Mouse (Mus musculus): ENCODE results near the gene Snd1. TPM values are rescaled to one million over a fixed set of nuclear protein-coding genes. Genes with fewer than 3 reads are reported as not detected.
A peak's percentile ranks its signal among the peaks of the same experiment; 100 is the strongest.

Gene Snd1
- polyA plus RNA-seq, 2 experiments from 2014 or later: 46.2 to 67.2 TPM

DNA sequence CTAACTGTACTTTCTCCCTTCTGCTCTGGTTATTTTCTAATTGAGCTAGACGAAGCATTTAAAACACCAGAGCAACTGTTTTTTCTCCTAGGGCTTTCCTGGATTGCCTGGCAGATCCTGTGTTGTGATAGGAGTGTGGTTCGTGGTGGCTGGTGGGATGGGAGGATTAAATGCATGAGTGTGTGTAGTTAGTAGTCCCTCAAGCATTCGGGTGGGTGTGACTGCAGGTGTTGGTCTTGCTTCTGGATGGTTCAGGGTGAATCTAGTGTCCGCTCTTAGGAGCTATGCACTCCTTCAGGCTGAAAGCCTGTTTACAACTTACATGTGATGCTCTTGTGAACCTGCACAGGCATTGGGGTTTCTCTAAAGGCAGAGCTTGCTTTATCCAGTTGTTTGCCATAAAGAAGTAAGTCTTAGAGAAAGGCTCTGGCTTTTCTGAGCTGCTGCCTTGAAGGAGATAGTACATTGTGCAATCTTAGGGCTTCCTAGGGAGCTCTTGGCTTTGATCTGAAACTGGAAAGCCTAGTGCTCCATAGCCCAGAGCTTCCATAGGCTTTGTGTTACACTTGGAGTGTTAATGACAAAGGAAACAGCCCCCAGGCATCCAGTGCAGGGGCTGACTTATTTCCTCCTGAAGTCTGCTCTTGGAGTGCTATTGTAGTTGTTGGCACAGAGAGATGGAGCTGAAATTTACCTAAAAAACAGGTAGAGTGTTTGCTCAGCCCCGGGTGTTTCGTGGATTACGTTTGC lies 75.5 kb downstream of the Snd1 start:
- no peak for ATAC-seq

DNA sequence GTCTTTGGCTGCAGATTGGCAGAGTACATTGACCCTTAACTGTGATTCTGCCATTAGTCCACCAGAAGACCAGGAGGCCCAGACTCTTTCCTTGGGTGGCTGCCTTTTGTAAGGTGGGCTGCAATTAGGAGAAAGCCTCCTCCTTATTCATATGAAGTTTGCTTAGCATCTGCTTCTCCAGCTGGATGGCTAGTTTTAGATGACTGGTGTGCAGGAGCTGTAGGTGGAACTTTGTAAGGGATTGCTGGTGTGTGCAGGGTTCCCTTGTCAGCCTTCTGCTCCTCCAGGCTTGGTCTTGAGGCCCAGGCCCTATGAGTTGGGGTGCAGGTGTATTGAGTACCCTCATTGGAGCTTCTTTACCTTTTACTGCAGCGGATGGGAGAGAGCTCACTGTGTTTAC lies 79.5 kb downstream of the Snd1 start:
- no peak for ATAC-seq

DNA sequence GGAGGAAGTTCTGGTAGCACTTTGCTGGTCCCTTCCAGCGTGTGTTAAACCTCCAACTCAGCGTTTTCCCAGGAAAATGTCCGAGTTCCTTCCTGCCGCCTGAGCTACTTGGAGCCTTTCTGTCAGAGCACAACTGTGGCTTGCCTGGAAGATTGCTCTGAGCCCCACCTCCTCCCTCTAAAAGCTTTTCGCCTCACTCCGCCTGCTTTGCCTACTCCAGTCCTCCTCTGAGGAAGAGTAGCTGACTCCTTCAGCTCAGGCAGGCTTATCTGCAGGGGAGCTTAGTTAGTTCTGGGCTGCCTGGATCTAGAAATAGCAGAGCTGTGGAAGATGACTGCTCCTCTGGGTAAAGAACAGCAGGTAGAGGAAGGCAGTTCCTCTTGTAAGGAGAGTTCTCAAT lies 80.1 kb downstream of the Snd1 start:
- no peak for ATAC-seq

DNA sequence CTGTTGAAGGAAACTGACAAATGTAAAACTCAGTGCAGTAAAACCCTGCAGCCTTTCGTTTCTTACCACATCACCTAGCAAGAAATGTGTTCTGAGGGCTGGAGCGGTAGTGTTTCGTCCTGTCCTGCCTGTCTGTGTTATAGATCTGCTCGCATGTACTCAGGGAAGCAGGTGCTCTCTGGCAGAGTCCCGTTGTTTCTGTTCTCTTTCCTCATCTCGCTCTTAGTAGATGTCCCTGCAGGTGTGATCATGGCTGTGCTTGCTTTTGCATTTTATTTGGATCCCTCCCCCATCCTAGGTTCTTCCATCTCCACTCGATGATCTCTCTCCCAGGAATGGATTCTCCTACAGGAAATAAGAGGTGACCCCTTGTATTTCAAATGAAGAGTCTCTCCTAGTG lies 80.5 kb downstream of the Snd1 start:
- no peak for ATAC-seq

DNA sequence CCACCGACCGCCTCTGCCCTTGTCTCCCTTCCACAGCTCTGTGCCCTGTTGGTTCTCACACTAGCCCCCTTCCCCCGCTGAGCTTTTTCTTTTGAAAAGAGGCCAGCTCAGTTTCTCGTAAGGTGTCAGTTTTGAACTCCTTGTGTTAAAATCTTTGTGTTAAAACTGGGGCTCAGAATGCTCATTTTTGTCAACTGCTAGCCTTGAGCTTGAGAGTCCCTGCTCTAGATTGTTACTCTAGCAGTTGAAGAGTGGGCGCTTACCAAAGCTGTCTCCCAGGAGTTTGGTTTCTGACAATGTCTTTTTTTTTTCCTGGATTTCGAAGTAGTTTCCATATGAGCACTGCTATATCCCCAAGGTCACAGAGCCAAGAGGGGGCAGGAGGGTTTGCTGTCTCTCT lies 82.8 kb downstream of the Snd1 start:
- no peak for ATAC-seq

DNA sequence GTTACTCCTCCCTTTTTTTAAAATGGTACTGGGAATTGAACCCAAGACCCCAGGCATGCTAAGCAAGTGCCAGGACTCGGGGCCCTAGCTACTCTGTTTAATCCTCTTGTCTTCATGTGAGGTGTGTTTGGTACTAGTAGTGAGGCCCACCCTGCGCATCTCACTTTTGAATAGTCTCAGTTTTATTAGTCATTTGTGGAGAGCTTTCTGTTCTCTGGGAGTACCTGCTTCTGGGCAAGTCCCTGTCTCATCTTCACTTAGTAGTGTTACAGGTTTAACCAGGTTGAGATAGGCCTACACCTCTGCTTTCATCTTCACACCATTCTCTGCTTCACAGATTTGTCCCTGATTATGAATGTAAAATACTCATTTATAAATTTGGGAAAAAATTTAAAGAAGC lies 84.5 kb downstream of the Snd1 start:
- no peak for ATAC-seq

DNA sequence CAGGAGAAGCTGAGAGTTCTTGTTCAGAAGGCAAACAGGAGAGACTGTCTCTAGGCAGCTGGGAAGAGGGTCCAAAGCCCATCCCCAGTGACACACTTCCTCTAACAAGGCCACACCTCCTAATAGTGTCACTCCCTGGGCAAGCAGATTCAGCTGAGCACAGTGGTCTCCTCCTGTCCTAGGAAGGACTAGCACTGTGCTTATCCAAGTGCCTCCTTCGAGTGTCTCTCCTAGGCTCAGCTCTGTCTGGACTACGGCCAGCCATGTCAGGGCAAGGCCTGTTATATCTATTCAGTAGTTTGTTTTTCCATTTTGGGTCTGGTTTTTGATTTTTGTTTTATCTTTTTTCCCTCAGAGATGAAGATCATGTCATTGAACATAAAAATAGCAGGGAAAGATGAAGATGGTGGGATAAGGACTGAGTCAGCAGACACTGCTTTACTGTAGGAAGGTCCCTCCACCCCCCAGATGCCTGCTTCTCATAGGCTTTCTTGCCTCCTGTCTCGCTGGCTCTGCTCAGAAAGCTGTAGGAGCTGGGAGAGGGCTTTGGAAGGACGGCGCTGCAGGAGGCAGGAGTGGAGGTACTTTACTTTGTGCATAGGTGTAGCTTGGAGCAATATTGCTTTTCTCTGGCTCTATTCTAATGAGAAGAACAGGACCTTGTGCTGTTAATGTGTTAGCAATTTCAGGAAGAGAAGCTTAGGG lies 86.5 kb downstream of the Snd1 start:
- ATAC-seq: no peak

DNA sequence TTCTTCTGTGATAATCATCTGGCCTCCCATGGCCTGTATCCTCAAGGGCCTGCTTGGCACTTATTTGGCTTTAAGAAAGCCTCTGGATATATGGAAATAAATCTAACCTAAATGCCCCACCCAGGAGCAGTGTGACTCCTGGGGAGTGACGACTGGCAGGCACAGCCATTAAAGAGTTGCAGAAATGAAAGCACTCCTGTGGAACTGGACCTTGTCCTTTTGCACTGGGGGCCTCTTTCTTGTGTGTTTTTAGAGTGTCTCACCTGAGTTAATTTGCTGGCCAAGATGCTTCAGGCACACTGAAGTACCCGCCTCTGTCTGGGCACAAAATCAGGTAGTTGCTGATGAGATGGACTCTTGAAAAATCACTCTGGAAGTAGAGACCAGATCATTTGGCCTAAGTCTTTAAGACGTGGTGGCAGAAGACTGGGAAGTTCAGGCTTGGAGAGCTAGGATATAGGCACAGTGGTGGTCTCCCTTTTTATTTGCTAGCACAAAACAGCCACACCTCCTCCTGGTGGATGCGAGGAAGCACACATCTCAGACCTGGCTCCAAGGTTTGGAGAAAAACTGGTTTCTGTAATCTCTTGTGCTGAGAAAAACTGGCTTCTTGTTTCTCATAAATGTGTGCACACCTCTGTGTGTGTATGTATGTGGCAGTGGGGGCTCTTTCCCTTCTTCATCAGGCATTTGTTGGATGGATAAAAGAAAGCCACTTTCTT lies 87.5 kb downstream of the Snd1 start:
- no peak for ATAC-seq

DNA sequence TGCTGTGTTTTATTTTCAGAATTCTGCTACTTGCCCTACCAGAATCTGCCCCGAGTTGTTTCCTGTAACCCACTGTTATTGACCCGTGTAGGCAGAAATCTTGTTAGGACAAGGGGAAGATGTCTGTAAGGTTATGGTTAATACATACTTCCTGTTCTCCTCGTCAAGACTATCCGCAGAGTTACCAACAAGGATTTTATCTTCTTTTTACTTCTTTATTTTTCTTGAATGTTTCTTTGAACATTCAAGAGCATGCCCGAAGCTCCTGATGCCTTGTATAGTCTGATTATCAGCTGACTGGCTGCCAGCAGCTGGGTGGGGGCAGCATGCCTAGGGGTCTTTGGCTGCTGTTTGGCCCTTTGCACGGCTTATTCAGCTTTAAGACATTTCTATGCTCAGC lies 93.0 kb downstream of the Snd1 start:
- ATAC-seq: no peak

DNA sequence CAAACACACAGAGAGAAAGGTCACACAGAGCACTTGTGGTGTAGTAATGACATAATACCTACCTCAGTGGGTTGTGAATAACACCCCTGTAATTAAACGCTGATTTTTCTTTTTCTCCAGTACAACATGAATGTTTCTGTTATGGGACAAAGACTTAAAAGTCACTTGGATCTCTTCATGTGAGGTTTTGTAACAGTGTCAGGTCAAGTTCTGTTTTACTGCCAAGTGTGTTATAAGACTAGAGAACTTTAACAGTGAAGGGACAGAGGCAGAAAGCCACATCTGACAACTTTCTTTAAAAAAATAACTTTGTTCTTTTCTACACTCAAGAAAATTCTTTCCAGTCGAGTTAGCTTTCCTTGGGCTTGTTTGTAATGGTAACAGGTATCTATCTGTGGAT lies 97.0 kb downstream of the Snd1 start:
- no peak for ATAC-seq

DNA sequence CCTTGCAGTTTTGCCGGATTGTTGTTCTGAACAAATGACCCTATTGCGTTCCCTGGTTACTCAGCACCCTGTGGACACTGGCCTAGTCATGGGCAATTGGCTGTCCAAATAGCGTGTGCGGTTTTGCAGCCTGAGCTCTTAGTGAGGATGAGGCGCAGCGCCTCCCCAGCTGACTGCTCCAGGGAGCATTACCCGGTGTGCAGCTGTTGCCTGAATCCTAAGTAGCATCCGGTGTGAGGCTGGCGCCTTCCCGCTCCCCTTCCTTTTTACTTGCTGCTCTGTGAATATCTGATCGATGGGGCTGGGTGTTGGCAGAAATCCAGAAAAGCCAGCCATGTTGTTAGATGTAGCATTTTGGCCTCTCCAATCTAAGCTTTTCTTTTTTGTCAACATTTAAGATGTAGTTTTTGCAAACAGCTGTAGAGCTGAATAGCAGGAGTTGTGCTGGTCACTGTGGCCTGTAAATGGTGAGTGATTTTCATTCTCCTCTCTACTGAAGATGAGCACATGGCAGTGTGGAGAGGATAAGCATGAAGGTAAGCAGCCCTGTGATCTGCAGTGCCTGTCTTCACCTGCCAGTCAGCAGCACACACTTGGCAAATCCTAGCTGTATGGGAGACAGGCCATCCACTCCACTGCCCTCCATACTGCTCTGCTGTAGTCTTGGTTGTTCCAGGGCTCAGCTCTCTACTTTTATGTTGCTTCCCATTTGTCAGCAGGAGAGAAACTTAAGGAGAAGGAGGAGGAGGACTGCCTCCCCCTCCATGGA lies 98.2 kb downstream of the Snd1 start:
- no peak for ATAC-seq

DNA sequence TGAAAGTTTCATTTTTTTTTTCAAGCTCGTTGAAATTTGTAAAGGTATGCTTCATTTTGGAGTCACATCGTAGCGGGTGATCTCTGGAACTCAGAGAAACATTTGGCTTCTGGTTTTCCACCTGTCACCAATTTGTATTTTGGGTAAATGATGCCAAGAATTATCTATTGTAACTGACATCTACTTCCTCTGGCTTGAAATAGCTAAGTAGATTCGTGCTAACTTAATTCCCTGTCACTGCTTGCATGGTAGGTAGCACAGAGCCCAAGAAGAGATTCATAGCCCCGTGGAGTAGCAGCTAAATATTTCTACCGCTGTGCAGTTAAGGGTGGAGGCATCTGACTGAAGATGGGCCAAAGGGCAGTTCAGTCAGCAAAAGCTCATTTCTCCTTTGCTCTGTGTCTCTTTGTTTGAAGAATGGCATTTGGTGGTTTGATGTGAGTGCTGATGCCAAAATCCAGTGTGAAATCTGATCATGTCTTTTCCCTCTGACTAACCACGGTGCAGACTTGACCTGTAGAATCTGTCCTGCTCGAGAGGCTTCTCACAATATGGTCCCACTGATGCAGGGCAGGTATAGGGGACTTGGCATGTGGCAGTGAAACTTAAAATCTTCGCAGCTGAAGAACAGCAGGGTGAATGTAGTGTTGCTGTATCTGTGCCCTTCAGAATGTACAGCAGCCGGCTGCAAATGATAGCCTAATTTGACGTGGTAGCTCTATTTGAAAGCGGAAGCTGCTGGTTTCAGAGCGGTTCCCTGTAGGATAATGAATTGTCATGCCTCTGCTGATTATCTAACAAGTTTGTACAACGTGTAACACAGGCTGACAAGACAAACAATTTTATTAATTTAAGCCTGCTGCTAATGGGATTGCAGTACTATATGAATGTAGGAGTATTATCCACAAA lies 101.7 kb downstream of the Snd1 start:
- no peak for ATAC-seq

DNA sequence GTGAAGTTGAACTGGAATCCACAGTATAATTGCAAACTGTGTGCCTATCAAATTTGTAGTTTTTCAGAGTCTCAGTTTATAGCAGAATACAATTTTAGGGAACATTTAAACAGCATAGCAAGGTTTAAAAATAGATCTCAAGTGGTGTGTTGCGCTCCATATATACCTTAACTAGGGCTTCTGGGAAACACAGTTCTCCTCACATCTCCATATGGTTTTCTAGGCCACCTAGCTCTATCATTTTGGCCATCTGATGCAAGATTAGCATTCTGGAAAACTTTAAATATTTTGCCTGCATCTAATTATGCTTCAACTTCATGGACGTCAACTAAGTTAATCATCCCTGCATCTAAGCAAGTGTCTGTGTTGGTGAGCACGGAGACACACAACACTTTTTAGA lies 107.9 kb downstream of the Snd1 start:
- no peak for ATAC-seq

DNA sequence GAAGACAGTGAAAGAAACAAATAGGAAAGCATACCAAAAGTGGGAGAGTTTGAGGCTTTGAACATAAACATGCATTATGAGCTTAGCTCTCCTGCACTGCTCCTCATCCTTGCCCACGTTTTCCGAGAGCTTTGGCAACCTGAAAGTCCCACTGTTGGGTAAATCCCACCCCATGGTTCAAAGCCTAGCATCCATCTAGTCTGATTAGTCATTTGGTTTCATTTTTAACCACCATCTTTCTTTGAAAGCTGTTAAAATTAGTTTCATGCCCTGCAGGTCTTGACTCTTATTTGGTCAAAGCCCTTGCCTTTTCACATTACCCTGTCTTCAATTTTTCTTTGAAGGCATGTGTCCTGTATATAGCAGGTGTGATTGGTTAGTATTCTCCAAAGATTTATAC lies 108.5 kb downstream of the Snd1 start:
- peak; percentile 45 for ATAC-seq

DNA sequence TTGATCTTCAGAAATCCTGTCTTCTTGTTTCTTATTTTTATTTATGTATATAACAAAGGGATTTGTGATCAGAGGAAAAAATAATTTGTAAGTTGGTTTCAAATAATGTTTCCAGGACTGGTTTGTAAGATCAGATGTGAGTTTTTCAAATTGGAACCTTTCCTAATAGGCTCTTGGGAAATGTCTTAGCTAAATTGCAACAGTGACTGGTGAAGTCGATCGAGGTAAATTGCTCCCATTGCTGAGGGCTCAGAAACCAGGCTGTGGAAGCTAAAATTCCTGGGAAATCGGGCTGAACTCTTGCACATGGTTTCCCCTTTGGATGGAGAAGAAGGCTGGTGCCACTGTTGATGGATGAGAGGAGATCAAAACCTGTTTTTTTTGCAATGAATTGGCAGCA lies 111.9 kb downstream of the Snd1 start:
- no peak for ATAC-seq

DNA sequence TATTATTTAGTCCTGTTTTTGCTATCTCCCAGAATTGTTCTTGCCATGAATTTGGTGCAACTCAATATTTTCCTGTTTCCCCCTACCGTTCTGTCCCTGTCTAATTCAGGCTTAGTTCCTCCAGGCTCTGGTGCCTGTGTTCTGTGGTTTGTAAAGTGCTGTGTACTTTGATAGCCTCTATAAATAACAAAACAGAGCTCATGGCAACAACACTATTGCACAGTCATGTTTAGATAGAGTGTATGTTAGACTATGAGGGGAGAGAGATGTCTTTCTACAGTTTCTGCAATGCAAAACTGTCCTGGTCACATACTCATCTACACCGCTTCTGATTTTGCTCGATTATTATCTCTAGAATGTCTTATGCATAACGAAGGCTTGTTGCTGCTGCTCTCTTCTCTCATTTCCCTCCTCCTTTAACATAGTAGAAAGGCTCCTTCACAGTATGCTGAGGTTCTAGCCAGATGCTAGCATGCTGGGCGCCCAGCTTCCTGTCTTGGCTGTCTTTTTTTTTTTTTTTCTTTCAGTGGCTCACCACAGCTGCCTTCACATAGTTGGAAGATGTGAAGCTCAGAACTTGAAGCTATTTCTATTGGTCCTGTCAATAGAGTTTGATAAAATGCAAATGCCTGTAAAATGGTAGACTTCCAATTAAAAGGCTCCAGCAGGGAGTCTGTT lies 113.7 kb downstream of the Snd1 start:
- ATAC-seq: peak; percentile 73

DNA sequence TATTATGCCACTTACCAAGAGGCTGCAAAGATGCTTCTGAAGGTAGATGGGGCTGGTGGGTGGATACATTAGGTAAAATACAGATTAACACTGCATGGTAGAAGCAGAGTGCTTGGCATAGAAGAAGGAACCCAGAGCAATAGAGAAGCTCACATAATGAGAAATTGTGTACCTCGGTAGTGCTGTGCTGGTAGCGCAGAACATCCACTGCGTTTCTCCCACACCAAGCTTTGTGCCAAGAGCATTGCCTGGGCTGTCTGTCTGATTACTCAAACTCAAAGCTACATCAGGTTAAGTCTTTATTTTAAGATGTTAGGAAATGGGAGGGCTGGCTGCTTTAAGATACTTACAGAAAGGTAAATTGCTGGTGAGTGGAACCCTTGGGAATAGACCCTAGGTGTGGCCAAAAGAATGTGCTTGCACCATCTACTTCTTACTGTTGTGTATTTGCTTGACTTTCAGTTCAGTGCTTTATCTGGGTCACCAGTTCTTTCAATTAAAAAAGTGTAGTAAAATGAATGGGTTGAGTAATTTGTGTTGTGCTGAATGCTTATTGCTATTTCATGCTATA lies 117.5 kb downstream of the Snd1 start:
- no peak for ATAC-seq

DNA sequence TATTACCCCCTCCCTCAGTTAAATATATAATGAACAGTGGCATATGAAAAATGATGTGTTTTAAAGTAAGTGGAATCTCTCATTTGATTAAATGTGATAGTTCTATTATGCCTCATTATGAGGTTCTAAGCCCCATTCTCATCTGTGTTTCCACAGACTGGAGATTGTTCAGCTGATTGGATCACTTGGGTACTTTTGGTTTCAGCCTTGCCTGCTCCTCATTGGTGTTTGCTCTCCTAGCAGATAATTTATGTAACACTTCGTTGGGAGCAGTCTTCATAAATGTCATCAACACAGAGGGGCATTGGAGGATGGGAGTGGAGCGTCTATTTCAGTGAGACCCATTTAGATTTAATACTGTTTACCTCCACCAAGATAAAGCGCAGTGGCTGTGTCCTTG lies 118.8 kb downstream of the Snd1 start:
- ATAC-seq: peak; percentile 79

DNA sequence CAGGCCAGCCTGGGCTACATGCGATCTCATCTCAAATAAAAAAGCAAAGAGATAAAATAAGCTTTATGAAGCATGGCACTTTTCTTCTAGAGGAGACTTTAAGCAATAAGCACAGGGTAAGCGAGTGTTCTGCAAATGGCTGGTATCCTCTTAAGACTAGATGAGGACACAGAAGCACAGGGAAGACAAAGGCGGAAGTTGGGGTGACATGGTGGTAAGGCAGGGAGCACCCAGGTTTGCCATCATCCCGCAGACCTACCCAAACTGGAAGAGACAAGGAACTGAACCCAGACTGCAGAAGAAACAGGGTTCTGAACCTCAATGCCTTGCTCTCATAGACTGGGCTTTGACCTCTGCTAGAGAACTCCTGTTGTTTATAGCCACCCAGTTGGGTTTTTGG lies 119.8 kb downstream of the Snd1 start:
- ATAC-seq: no peak

DNA sequence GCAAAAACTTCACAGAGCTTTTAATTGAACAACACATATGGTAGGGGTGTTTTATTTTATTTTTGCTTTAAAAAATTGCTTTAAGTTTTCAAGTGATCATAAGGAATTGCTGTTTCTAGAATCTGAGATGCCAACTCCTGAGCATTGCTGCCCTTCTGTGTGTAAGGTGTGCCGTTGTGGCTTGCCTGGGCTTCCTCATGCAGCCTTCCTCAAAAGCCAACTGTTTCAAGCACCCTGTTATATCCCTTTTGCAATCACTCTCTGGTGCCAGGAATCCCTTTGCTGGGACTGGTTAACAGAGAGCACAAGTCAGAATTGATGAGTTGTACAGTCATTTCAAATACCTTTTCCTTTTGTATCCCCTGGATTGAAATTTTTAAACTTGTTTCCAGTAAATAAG lies 120.3 kb downstream of the Snd1 start:
- no peak for ATAC-seq

DNA sequence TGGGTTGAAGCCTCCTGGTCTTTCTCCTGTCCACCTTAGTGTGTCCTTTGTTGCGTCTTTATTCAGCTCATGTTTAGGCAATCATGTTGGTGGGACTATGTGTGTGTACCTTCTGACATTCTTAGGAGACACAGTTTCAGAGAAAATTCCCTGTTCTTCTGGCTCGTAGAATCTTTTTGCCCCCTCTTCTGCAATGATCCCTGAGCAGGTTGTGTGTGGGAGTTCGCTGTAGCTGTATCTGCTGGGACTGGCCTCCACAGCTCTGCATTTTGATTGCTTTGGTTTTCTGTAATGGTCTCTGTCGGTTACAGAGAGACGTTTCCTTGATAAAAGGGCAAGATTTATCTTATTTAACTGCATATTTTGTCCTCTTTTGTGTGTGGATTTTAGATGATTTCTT lies 122.3 kb downstream of the Snd1 start:
- no peak for ATAC-seq

All from CD4-positive, CD25-positive, alpha-beta regulatory T cell, adult 4 months (primary cell).